Mouse (Mus musculus) liver, postnatal 0 days (tissue): ENCODE results near the gene Slc16a6. TPM values are rescaled to one million over a fixed set of nuclear protein-coding genes. Genes with fewer than 3 reads are reported as not detected.

Source experiments
- ATAC-seq: fragments of 200-750 bp; cut with Nextera tagmentation; 2 replicates; pipeline ENCODE4 v1.8.0; 2017; ENCODE audit warnings: mild to moderate bottlenecking, moderate library complexity
- DNase-seq: peaks from one replicate; pipeline ENCODE4 v3.0.0-alpha.2; 2016
- H3K27ac ChIP-seq: fragments of 300-500 bp; sonication (generic); 2 replicates; pipeline ENCODE4 v1.5.1; 2014; ENCODE audit warnings: antibody characterized with exemption, moderate library complexity, mild to moderate bottlenecking, low read depth
- H3K27me3 ChIP-seq: fragments of 300-500 bp; sonication (generic); 2 replicates; pipeline ENCODE4 v1.6.1; 2014; ENCODE audit warnings: low read length, control low read depth, mixed read lengths; ENCODE audit not compliant: insufficient read depth
- H3K36me3 ChIP-seq: fragments of 300-500 bp; sonication (generic); replicated peaks from 2 replicates; pipeline ENCODE4 v1.6.1; 2014; ENCODE audit warnings: mild to moderate bottlenecking, control low read depth, low read length, moderate library complexity, mixed read lengths; ENCODE audit not compliant: insufficient read depth
- H3K4me1 ChIP-seq: fragments of 300-500 bp; sonication (generic); 2 replicates; pipeline ENCODE4 v1.6.1; 2014; ENCODE audit warnings: antibody characterized with exemption, mild to moderate bottlenecking, control low read depth; ENCODE audit not compliant: insufficient read depth
- H3K4me2 ChIP-seq: fragments of 300-500 bp; sonication (generic); 2 replicates; pipeline ENCODE4 v1.6.1; 2014; ENCODE audit warnings: low read depth, mild to moderate bottlenecking, low read length, moderate library complexity, mixed read lengths
- H3K4me3 ChIP-seq: fragments of 300-500 bp; sonication (generic); 2 replicates; pipeline ENCODE4 v1.5.1; 2014; ENCODE audit warnings: low read depth, low read length
- H3K9ac ChIP-seq: fragments of 300-500 bp; sonication (generic); replicated peaks from 2 replicates; pipeline ENCODE4 v1.6.1; 2014; ENCODE audit warnings: mild to moderate bottlenecking, moderate library complexity
- H3K9me3 ChIP-seq: fragments of 300-500 bp; sonication (generic); 2 replicates; pipeline ENCODE4 v1.6.1; 2016; ENCODE audit warnings: mild to moderate bottlenecking, control low read depth, low read length, mixed read lengths
- CTCF ChIP-seq: sonication (generic); IDR thresholded peaks from 2 replicates; pipeline ENCODE4 v1.5.1; 2016; ENCODE audit warnings: antibody characterized with exemption, low read depth
- EP300 ChIP-seq: IDR thresholded peaks from 2 replicates; pipeline ENCODE4 v1.6.1; 2016; ENCODE audit warnings: antibody characterized with exemption, low read depth, mild to moderate bottlenecking
- WGBS: fragments of 180-500 bp; shearing (Covaris S2); extraction: QIAGEN DNeasy Blood & Tissue Kit; methylation state at CpG from one replicate; pipeline ENCODE4 v1.1.7; 2014; ENCODE audit not compliant: insufficient replicate concordance; 5-methylcytosine and 5-hydroxymethylcytosine counted together
- polyA plus RNA-seq: library from polyadenylated mRNA; unstranded; fragments of >200 nt; fragmentation: Nextera tagmentation; extraction: Ambion mirVana; gene quantifications from 2 replicates; pipeline ENCODE4 v1.2.1, GENCODE M21; 2015

Slc16a6 gene
- polyA plus RNA-seq, 1 experiment from 2014 or later = 18.8 TPM

DNA sequence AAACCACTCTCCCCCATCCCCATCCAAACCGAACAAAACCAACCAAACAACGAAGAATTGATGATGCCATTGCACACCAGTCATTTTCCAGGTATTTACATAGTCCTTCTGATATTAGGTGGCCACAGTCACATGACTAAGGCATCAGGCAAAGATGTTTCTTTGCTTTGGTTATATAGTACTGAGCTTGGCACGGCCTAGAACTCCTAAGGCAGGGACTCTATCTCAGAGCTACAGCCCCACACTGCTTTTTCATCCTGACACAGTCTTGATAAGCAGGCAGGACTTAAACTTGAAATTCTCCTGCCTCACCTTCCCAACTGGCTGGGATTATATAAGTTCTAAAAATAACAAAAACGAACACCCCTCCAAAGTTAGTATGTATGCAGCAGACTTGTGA is 8.3 kb downstream of the Slc16a6 start:
- Histone ChIP-seq H3K4me1 (peaks cover 20% of the 10 kb centered on the region), H3K9me3 (no peaks in the 10 kb centered on the region), H3K27me3 (no peaks in the 10 kb centered on the region), H3K4me2 (peak overlapping the region; percentile 29; the same call in 1 of the 2 replicates), H3K9ac (peak overlapping the region; percentile 11; the same call in 1 of the 2 replicates), H3K36me3 (peaks cover 46% of the 10 kb centered on the region), H3K4me3 (no peak overlapping the region), H3K27ac (peak overlapping the region; percentile 66; the same call in 1 of the 2 replicates)
- no peak for TF ChIP-seq CTCF
- TF ChIP-seq EP300 = peak; percentile 86
- DNase-seq (no peak), ATAC-seq (peak; percentile 87)
- WGBS = 69% methylated on average over 4 of the region's 4 CpGs

- TF ChIP-seq EP300 (no peak), CTCF (no peak)
- Histone ChIP-seq H3K4me1 (0 out of 2 replicates have a peak, but pooled peaks cover 3% of the 10 kb centered on the region), H3K4me3 (no peak overlapping the region), H3K27me3 (no peaks in the 10 kb centered on the region), H3K27ac (no peak overlapping the region), H3K36me3 (peaks cover 78% of the 10 kb centered on the region), H3K9me3 (no peaks in the 10 kb centered on the region), H3K4me2 (no peak overlapping the region), H3K9ac (no peak overlapping the region)
- DNase-seq (no peak), ATAC-seq (no peak)
- 57% methylated on average over 5 of the region's 5 CpGs for WGBS
Measured at GRCm38 (mm10) chr11:109460586-109460985, 12.8 kb downstream of the Slc16a6 start.

DNA sequence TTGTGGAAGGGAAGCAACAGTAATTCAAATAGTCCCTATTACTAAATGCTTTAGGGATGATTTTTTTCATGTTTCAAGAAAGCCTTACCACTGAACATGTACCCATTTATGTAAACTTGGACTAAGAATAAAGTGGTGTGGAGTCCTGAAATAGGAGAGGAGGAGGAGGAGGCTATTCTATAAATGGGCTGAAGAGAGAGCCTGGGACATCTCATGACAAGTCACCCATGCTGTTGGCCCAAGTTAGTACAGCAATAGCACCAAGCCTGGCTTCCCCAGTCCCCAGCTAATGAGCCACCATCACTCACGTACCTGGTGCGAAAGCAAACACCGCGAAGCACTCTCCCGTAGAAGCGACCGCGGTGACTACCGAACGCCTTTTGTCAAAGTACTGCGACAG is 15.2 kb downstream of the Slc16a6 start:
- Histone ChIP-seq H3K27me3 (no peaks in the 10 kb centered on the region), H3K9ac (no peak overlapping the region), H3K9me3 (no peaks in the 10 kb centered on the region), H3K4me1 (no peaks in the 10 kb centered on the region), H3K4me2 (no peak overlapping the region), H3K36me3 (peaks cover 86% of the 10 kb centered on the region), H3K4me3 (no peak overlapping the region), H3K27ac (no peak overlapping the region)
- TF ChIP-seq EP300 = no peak
- no peak for TF ChIP-seq CTCF
- ATAC-seq = no peak
- 97% methylated on average over 11 of the region's 11 CpGs for WGBS
- no peak for DNase-seq

GRCm38 (mm10) chr11:109456261-109456660 is 17.1 kb downstream of the Slc16a6 start:
- H3K36me3 ChIP-seq = peaks cover 86% of the 10 kb centered on the region
- TF ChIP-seq CTCF = no peak
- no peak for TF ChIP-seq EP300
- WGBS = 92% methylated on average over 5 of the region's 5 CpGs

DNA sequence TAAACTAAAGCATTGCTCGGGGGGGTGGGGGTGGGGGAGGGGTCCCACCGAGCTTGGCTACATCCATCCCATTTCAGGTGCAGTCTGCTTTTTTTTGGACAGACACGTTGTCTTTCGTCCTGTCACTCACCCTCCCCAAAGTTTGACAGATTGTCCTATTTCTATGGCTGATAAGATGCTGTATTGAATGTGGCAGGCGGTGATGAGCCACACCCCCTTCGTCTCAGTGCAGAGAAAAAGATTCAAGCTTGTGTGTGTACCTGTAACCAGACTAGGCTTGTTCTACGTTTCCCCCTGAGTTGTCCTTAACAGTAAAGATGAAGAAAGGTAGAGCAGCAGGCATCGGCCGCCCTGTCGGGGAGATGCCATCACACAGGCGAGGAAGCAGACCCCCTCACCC is 22.2 kb downstream of the Slc16a6 start:
- no peaks in the 10 kb centered on the region for H3K27me3 ChIP-seq
- H3K27ac ChIP-seq = no peak overlapping the region
- H3K4me2 ChIP-seq = no peak overlapping the region
- H3K36me3 ChIP-seq = peaks cover 47% of the 10 kb centered on the region
- H3K9ac ChIP-seq = no peak overlapping the region
- no peaks in the 10 kb centered on the region for H3K4me1 ChIP-seq
- TF ChIP-seq CTCF = no peak
- TF ChIP-seq EP300 = no peak
- WGBS = 72% methylated on average over 11 of the region's 11 CpGs
- no peak for DNase-seq
- H3K9me3 ChIP-seq = no peaks in the 10 kb centered on the region
- ATAC-seq = no peak
- no peak overlapping the region for H3K4me3 ChIP-seq

More at GRCm38 (mm10) chr11:109456261-109456660, 17.1 kb downstream of the Slc16a6 start:
- Histone ChIP-seq H3K9ac (no peak overlapping the region), H3K4me3 (no peak overlapping the region), H3K4me2 (no peak overlapping the region), H3K4me1 (no peaks in the 10 kb centered on the region), H3K9me3 (no peaks in the 10 kb centered on the region), H3K27ac (no peak overlapping the region), H3K27me3 (no peaks in the 10 kb centered on the region)
- DNase-seq = no peak
- ATAC-seq = no peak

DNA sequence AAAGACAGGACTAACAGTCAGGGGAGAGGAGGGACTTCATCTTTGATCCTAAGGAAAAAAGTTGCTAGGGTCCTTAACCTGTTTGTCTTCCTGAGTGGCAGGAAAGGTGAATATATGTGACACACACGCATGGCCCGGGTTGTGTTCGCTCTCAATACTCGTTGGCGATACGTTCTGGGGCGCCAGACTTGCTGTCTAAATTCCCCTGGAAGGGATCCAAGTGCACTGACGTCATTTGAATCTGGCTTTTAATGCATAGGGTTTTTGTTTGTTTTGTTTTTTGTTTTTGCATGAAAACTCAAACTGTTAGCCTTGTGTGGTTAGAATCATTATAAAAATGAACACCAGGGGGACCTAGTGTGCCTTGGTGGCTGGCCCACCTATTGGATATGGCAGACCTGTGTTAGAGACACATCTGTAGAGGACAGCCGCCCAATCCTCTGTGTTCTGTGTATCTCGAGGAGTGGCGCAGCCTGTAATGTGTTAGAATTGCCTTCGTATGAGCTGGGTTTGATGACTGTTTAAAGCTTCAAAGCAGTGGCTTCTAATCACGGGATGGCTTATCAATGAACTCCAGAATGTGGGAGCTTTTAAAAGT is 27.9 kb downstream of the Slc16a6 start:
- no peak overlapping the region for H3K9ac ChIP-seq
- peak; percentile 93 for TF ChIP-seq CTCF
- no peak for TF ChIP-seq EP300

More for the DNA sequence above, 27.9 kb downstream of the Slc16a6 start:
- Histone ChIP-seq H3K9me3 (no peaks in the 10 kb centered on the region), H3K4me1 (peaks cover 4% of the 10 kb centered on the region), H3K4me3 (no peak overlapping the region), H3K4me2 (no peak overlapping the region), H3K36me3 (no peaks in the 10 kb centered on the region; the same call in 1 of the 2 replicates), H3K27ac (no peak overlapping the region), H3K27me3 (no peaks in the 10 kb centered on the region)
- ATAC-seq = peak; percentile 71
- DNase-seq = peak; percentile 28
- 45% methylated on average over 13 of the region's 13 CpGs for WGBS
